Mouse (Mus musculus): Measurements from ENCODE around the gene Inpp4a. TPM values are rescaled to one million over a fixed set of nuclear protein-coding genes. Genes with fewer than 3 reads are reported as not detected.

The Inpp4a gene
- polyA plus RNA-seq, 1 experiment from 2014 or later = 13.3 TPM

DNA sequence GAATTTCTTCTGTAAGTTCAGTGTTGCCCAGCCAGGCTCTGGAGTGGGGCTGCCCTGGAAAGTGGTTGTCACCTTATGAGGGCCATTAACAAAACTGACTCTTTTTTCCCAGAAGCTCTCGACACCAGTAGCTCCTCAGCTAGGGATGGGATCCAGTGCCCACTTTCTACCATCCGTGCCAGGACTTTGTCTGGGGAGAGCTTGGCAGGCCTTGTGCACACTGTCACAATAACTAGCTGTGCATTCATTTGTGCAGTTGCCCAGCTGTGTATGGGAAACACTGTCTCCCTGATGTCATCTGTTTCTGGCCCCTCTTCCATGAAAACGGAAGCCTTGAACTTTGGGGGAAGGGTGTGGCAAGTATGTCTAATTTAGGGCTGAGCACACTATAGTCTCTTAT lies 33.1 kb downstream of the Inpp4a start:
- no peak for ATAC-seq (ENCODE audit: low read depth)
- Histone ChIP-seq H3K36me3 (ENCODE audit: control insufficient read depth, insufficient read depth, low read length) (no peaks in the 10 kb centered on the region), H3K4me2 (ENCODE audit: low read depth, low read length) (no peak overlapping the region), H3K27me3 (ENCODE audit: control insufficient read depth, insufficient read depth, low read depth, low read length) (no peaks in the 10 kb centered on the region), H3K9me3 (ENCODE audit: control insufficient read depth, low read length) (0 out of 2 replicates have a peak, but pooled peaks cover 3% of the 10 kb centered on the region), H3K4me1 (replicated peaks; ENCODE audit: control insufficient read depth, insufficient read depth, low read length) (peaks cover 14% of the 10 kb centered on the region), H3K9ac (ENCODE audit: low read length) (no peak overlapping the region), H3K27ac (ENCODE audit: low read length) (no peak overlapping the region), H3K4me3 (ENCODE audit: low read length) (no peak overlapping the region)
- 66% methylated on average over 3 of the region's 3 CpGs for WGBS

DNA sequence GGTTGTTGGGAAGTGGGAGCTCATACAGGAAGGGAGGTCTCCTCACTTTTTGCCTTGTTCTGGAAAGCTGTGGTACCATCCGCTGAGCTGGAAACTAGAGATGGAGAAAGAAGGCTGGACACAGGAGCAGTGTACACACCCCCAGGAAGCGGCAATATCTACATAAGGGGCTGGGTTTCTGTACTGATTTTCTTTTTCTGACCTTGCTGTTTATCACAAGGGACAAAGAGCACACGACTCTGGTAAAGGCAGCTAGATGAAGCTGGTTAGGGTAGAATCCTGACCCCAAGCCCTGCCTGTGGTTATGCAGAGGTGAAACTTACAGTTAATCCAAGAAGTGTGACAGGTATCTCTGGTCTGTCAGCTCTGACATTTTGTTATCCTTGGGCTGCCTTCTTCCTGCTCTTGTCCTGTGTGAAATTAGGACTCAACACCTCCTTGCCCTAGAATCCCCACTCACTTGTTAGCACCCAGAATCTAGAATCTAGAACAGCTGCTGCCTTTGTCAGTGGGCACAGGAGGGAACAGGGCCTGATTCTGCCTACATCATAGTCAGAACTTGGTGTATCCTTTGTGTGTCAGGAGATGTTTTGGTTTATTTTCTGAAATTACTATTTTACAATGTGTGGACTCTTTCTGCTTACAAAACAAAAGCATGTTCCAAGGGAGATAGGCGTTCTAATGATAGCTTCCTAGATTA lies 34.2 kb downstream of the Inpp4a start:
- Histone ChIP-seq H3K9ac (ENCODE audit: low read length) (no peak overlapping the region), H3K4me2 (ENCODE audit: low read depth, low read length) (no peak overlapping the region)
- no peak for ATAC-seq (ENCODE audit: low read depth)

DNA sequence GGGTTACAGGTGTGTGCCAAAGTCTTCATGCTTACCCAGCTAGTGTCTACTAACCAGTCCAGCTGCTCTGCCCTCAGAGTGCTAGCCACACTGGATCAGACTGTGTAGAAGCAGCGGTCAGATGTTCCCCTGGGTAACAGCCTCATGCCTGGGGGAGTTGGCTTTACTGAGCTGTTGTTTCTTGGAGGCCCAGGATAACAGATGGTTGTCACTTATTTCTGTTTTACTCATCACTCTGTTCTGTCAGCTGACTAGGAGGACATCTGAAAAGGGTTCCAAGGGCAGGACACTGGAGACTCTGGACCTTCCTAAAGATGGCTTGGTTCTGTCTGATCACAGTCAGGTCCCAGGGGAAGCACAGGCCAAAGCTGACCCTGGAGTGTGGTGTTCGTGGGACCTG lies 36.4 kb downstream of the Inpp4a start:
- Histone ChIP-seq H3K4me3 (ENCODE audit: low read length) (no peak overlapping the region), H3K36me3 (ENCODE audit: control insufficient read depth, insufficient read depth, low read length) (no peaks in the 10 kb centered on the region), H3K4me2 (ENCODE audit: low read depth, low read length) (no peak overlapping the region), H3K27ac (ENCODE audit: low read length) (no peak overlapping the region), H3K9ac (ENCODE audit: low read length) (no peak overlapping the region), H3K27me3 (ENCODE audit: control insufficient read depth, insufficient read depth, low read depth, low read length) (no peaks in the 10 kb centered on the region), H3K9me3 (ENCODE audit: control insufficient read depth, low read length) (no peaks in the 10 kb centered on the region), H3K4me1 (replicated peaks; ENCODE audit: control insufficient read depth, insufficient read depth, low read length) (peaks cover 15% of the 10 kb centered on the region)
- ATAC-seq (ENCODE audit: low read depth) = no peak
- WGBS = 81% methylated on average over 2 of the region's 2 CpGs

More for the DNA sequence above, 34.2 kb downstream of the Inpp4a start:
- no peak overlapping the region for H3K27ac ChIP-seq (ENCODE audit: low read length)
- WGBS = 69% methylated on average over 4 of the region's 4 CpGs
- H3K36me3 ChIP-seq (ENCODE audit: control insufficient read depth, insufficient read depth, low read length) = no peaks in the 10 kb centered on the region
- peaks cover 15% of the 10 kb centered on the region for H3K4me1 ChIP-seq (replicated peaks; ENCODE audit: control insufficient read depth, insufficient read depth, low read length)
- no peak overlapping the region for H3K4me3 ChIP-seq (ENCODE audit: low read length)
- no peaks in the 10 kb centered on the region for H3K27me3 ChIP-seq (ENCODE audit: control insufficient read depth, insufficient read depth, low read depth, low read length)
- 0 out of 2 replicates have a peak, but pooled peaks cover 2% of the 10 kb centered on the region for H3K9me3 ChIP-seq (ENCODE audit: control insufficient read depth, low read length)

DNA sequence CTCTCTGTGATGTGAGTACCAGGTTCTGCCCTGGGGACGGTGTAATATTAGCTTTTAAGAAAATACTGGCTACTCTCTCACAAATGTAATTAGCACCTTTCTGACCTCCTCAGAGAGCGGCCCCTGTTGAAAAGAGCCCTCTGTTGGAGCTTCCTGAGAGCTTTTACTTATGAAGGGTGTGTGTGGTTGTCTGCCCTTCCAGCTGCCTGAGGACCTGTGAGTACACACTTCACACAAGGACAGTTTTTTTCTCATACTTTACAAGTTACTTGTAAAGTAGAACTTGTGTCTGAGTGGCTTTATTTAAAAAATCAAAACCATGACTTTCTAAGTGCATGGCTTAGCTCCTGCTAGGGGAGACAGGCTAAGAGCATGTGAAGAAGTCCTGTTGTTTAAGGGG lies 37.1 kb downstream of the Inpp4a start:
- no peaks in the 10 kb centered on the region for H3K27me3 ChIP-seq (ENCODE audit: control insufficient read depth, insufficient read depth, low read depth, low read length)
- no peak overlapping the region for H3K4me2 ChIP-seq (ENCODE audit: low read depth, low read length)
- H3K4me1 ChIP-seq (replicated peaks; ENCODE audit: control insufficient read depth, insufficient read depth, low read length) = peaks cover 15% of the 10 kb centered on the region
- H3K9me3 ChIP-seq (ENCODE audit: control insufficient read depth, low read length) = no peaks in the 10 kb centered on the region
- no peak overlapping the region for H3K9ac ChIP-seq (ENCODE audit: low read length)
- ATAC-seq (ENCODE audit: low read depth) = peak; percentile 82
- H3K4me3 ChIP-seq (ENCODE audit: low read length) = no peak overlapping the region
- H3K27ac ChIP-seq (ENCODE audit: low read length) = peak overlapping the region; percentile 9; the same call in 1 of the 2 replicates
- 35% methylated on average over 2 of the region's 2 CpGs for WGBS
- no peaks in the 10 kb centered on the region for H3K36me3 ChIP-seq (ENCODE audit: control insufficient read depth, insufficient read depth, low read length)

GRCm38 (mm10) chr1:37337273-37337672 lies 37.6 kb downstream of the Inpp4a start:
- Histone ChIP-seq H3K36me3 (ENCODE audit: control insufficient read depth, insufficient read depth, low read length) (no peaks in the 10 kb centered on the region), H3K27me3 (ENCODE audit: control insufficient read depth, insufficient read depth, low read depth, low read length) (no peaks in the 10 kb centered on the region), H3K9ac (ENCODE audit: low read length) (no peak overlapping the region), H3K4me1 (replicated peaks; ENCODE audit: control insufficient read depth, insufficient read depth, low read length) (peaks cover 15% of the 10 kb centered on the region), H3K27ac (ENCODE audit: low read length) (peak overlapping the region; percentile 9; the same call in 1 of the 2 replicates), H3K9me3 (ENCODE audit: control insufficient read depth, low read length) (no peaks in the 10 kb centered on the region), H3K4me2 (ENCODE audit: low read depth, low read length) (no peak overlapping the region), H3K4me3 (ENCODE audit: low read length) (no peak overlapping the region)
- ATAC-seq (ENCODE audit: low read depth) = 0 out of 2 replicates have a peak, but pooled peaks have one; percentile 36
- 44% methylated on average over 9 of the region's 9 CpGs for WGBS

GRCm38 (mm10) chr1:37339144-37339543 lies 39.5 kb downstream of the Inpp4a start:
- H3K4me3 ChIP-seq (ENCODE audit: low read length) = no peak overlapping the region
- H3K27ac ChIP-seq (ENCODE audit: low read length) = no peak overlapping the region
- H3K4me2 ChIP-seq (ENCODE audit: low read depth, low read length) = no peak overlapping the region
- ATAC-seq (ENCODE audit: low read depth) = no peak
- WGBS = 91% methylated on average over 8 of the region's 8 CpGs
- H3K4me1 ChIP-seq (replicated peaks; ENCODE audit: control insufficient read depth, insufficient read depth, low read length) = peaks cover 15% of the 10 kb centered on the region
- H3K9ac ChIP-seq (ENCODE audit: low read length) = no peak overlapping the region
- no peaks in the 10 kb centered on the region for H3K9me3 ChIP-seq (ENCODE audit: control insufficient read depth, low read length)
- H3K27me3 ChIP-seq (ENCODE audit: control insufficient read depth, insufficient read depth, low read depth, low read length) = no peaks in the 10 kb centered on the region
- no peaks in the 10 kb centered on the region for H3K36me3 ChIP-seq (ENCODE audit: control insufficient read depth, insufficient read depth, low read length)

DNA sequence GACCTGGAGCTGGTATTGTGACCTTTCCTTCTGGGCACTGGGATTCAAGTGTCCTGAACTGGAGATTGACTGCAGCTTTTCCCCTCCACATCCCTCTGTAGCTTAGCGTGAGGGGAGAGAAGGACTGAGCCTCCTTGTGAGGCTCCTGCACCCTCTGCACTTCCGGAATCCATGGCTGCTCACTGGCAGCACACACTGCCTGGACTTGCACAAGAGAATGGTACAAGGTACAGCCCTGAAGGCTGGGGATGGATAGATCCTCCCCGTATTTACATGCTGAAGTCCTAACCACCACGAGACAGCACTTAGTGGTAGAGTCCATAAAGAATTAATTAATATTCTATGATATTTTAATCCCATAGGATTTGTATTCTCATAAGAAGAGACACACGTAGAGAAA lies 41.7 kb downstream of the Inpp4a start:
- no peak overlapping the region for H3K27ac ChIP-seq (ENCODE audit: low read length)

DNA sequence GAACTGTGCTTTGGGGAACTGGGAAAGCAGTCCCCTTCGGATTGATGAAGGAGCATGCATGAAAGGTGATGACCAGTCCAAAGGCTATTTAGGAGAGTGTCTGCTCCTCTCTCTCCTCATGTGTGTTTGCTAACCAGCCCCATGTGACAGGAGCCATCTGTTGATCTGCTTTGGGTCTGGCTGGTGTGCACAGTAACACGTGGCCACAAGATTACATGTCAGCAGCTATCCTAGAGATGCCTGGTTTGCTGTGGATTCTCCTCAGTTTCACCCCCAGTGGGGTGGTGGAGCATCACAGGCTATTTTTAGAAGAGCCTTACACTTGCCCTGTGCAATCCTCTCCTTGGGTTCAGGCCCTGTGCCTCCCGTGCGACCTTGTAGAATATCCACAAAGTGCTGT lies 42.2 kb downstream of the Inpp4a start:
- ATAC-seq (ENCODE audit: low read depth) = peak; percentile 34; the same call in 1 of the 2 replicates
- no peaks in the 10 kb centered on the region for H3K9me3 ChIP-seq (ENCODE audit: control insufficient read depth, low read length)
- H3K27me3 ChIP-seq (ENCODE audit: control insufficient read depth, insufficient read depth, low read depth, low read length) = no peaks in the 10 kb centered on the region
- H3K4me1 ChIP-seq (replicated peaks; ENCODE audit: control insufficient read depth, insufficient read depth, low read length) = peaks cover 20% of the 10 kb centered on the region
- WGBS = 66% methylated on average over 4 of the region's 4 CpGs
- no peak overlapping the region for H3K27ac ChIP-seq (ENCODE audit: low read length)
- H3K4me2 ChIP-seq (ENCODE audit: low read depth, low read length) = no peak overlapping the region
- H3K36me3 ChIP-seq (ENCODE audit: control insufficient read depth, insufficient read depth, low read length) = no peaks in the 10 kb centered on the region
- H3K9ac ChIP-seq (ENCODE audit: low read length) = no peak overlapping the region
- no peak overlapping the region for H3K4me3 ChIP-seq (ENCODE audit: low read length)

More for the DNA sequence above, 41.7 kb downstream of the Inpp4a start:
- H3K36me3 ChIP-seq (ENCODE audit: control insufficient read depth, insufficient read depth, low read length) = no peaks in the 10 kb centered on the region
- WGBS = 70% methylated on average over 5 of the region's 5 CpGs
- no peaks in the 10 kb centered on the region for H3K9me3 ChIP-seq (ENCODE audit: control insufficient read depth, low read length)
- no peak for ATAC-seq (ENCODE audit: low read depth)
- no peak overlapping the region for H3K4me3 ChIP-seq (ENCODE audit: low read length)
- H3K9ac ChIP-seq (ENCODE audit: low read length) = no peak overlapping the region
- H3K4me1 ChIP-seq (replicated peaks; ENCODE audit: control insufficient read depth, insufficient read depth, low read length) = peaks cover 19% of the 10 kb centered on the region
- no peak overlapping the region for H3K4me2 ChIP-seq (ENCODE audit: low read depth, low read length)
- H3K27me3 ChIP-seq (ENCODE audit: control insufficient read depth, insufficient read depth, low read depth, low read length) = no peaks in the 10 kb centered on the region

- H3K9me3 ChIP-seq (ENCODE audit: control insufficient read depth, low read length) = no peaks in the 10 kb centered on the region
- H3K9ac ChIP-seq (ENCODE audit: low read length) = no peak overlapping the region
- H3K4me1 ChIP-seq (replicated peaks; ENCODE audit: control insufficient read depth, insufficient read depth, low read length) = peaks cover 18% of the 10 kb centered on the region
- H3K4me3 ChIP-seq (ENCODE audit: low read length) = no peak overlapping the region
- ATAC-seq (ENCODE audit: low read depth) = no peak
- H3K36me3 ChIP-seq (ENCODE audit: control insufficient read depth, insufficient read depth, low read length) = no peaks in the 10 kb centered on the region
- H3K27ac ChIP-seq (ENCODE audit: low read length) = no peak overlapping the region
- H3K27me3 ChIP-seq (ENCODE audit: control insufficient read depth, insufficient read depth, low read depth, low read length) = no peaks in the 10 kb centered on the region
- 89% methylated on average over 8 of the region's 8 CpGs for WGBS
- no peak overlapping the region for H3K4me2 ChIP-seq (ENCODE audit: low read depth, low read length)
These were observed 42.9 kb downstream of the Inpp4a start for GRCm38 (mm10) chr1:37342524-37342923.
